Mouse (Mus musculus): Measurements from ENCODE around the gene B230104I21Rik.
A peak's percentile ranks its signal among the peaks of the same experiment; 100 is the strongest.

B230104I21Rik gene

GRCm38 (mm10) chr4:154335761-154336160 is at the start of gene B230104I21Rik:
Gene B230104I21Rik (plus strand): TSS chr4:154336127.
- DNase-seq, result no peak

- no peak for DNase-seq
Observed at GRCm38 (mm10) chr4:154293735-154294201, 42.2 kb upstream of the B230104I21Rik start.

- DNase-seq, result no peak
Observed at GRCm38 (mm10) chr4:154294262-154294731, 41.6 kb upstream of the B230104I21Rik start.

- DNase-seq, result no peak
Observed at GRCm38 (mm10) chr4:154297761-154298160, 38.2 kb upstream of the B230104I21Rik start.

GRCm38 (mm10) chr4:154299541-154300271 is 36.2 kb upstream of the B230104I21Rik start:
- no peak for DNase-seq

GRCm38 (mm10) chr4:154301466-154301881 is 34.5 kb upstream of the B230104I21Rik start, which contains the start of gene Arhgef16:
Gene Arhgef16 (minus strand): TSS chr4:154301676.
- peak; percentile 42 to 52 for DNase-seq

GRCm38 (mm10) chr4:154309131-154309530 is 26.8 kb upstream of the B230104I21Rik start:
- no peak for DNase-seq

GRCm38 (mm10) chr4:154310576-154311262 is 25.2 kb upstream of the B230104I21Rik start:
- DNase-seq, result no peak

- DNase-seq, result no peak
Observed at GRCm38 (mm10) chr4:154312143-154312812, 23.6 kb upstream of the B230104I21Rik start.

GRCm38 (mm10) chr4:154312935-154313621 is 22.8 kb upstream of the B230104I21Rik start:
- no peak for DNase-seq

DNA sequence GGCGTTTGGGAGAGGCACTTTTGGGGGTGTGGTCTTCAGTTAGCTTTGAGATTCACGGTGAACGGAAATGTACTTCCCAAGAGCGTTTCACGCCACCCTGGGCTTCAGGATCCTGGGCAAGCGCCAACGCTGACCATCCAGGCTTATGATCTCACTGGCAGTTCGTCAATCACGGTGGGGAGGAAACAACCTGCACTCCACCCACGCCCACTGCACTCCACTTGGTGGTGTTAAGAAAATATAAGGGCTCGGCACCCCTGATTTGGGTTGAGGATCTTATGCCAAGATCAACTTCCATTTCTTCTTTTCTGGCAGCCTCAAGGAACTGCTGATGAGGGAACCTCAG is 22.3 kb upstream of the B230104I21Rik start:
- DNase-seq, result no peak

- DNase-seq, result no peak
Observed at GRCm38 (mm10) chr4:154325410-154325809, 10.5 kb upstream of the B230104I21Rik start.

DNA sequence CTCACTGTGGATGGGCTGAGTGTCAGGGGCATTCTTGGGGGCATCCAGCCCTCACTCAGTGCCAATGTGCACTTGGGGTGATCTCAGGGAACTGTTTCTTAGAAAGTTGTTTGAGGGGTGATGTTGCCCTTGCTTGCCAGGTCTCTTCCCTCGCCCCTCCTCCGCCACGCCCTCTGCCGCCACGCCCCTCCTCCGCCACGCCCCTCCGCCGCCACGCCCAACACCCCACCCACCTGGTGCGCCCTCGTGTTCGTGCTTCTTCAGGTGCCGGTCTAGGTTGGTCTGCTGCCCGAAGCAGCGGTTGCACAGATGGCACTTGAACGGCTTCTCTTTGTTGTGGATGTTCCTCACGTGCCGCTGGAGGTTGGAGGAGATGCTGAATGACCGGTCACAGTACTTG is 7.5 kb upstream of the B230104I21Rik start:
- no peak for DNase-seq

DNA sequence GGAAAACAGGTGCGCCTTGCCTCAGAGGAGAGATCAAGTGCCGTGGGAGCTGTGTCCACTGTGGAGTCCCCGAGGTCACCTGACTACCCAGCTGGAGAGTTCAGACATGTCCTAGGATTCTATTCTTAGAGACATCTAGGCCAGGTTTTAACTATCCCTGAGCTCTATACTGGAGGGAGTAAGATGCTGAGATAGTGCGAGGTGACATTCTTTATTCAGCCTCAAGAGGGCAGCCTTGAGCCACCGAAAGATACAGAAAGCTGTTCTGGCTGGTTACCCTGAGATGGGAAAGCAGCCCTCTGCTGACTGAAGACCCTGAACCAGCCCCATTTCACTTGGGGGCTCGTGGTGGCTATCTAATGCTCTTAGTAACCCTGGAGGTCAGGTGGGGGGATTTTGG is 7.1 kb upstream of the B230104I21Rik start:
- DNase-seq, result peak; percentile 65 to 77

GRCm38 (mm10) chr4:154330001-154330400 is 5.9 kb upstream of the B230104I21Rik start:
- no peak for DNase-seq

- no peak for DNase-seq
Observed at GRCm38 (mm10) chr4:154331271-154331670, 4.7 kb upstream of the B230104I21Rik start.

GRCm38 (mm10) chr4:154333300-154333699 is 2.6 kb upstream of the B230104I21Rik start:
- DNase-seq, result no peak

GRCm38 (mm10) chr4:154334699-154335402 is 1.1 kb upstream of the B230104I21Rik start:
- peak; percentile 24 to 55 for DNase-seq

DNA sequence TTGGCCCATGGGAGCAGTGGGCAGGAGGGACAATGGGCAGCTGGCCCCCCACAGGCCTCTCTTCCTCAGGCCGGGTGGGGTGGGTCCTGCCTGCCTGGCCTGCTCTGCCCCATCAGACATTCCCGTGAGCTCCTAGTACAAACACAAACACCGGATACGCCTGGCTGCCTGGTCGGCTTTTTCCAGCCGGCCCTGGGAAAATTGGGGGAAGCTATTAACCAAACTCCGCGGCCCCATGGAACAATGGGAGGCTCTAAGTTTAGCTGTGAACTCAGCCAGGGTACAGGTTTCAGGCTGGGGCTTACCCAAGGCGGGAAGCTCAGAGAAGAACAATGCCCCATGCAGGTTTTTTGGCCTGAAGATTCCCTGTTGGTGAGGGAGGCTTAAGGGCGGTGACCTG is 723 bp downstream of the B230104I21Rik start:
- no peak for DNase-seq

DNA sequence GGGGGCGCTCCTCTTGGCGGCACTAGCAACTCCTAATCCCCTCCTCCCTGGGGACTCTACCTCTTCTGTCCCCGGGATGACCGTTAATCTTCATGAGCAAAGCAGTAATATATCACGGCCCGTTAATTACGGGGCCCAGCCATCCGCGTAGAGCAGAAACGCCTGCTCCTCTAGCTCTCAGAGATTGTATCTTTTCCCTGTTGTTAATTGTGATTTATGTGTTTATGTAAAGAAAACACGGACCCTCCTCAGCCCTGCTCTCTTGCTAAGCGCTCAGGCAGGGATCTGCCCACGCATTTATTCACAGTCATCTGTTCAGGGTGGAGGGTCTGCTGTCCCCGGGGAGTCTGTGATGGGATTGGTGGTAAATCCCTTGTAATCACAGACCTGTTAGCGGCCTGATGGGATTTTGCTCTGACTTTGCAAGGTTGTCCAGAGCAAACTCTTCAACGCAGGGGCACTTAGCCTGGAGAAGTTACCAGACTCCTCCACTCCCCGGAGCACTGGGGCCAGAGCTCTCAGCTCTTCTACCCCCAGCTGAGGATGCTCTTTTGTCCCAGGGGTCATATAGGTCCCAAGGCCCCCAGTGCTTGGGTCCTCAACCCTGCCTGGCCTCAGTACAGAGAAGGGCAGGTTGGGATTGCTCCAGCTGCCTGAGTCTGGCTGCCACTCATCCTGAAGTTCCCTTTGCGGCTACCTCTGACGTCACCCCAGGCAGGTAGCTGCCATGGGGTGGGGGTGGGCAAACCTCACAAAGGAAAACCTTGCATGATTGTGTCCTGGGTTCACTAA is 11.0 kb downstream of the B230104I21Rik start:
- DNase-seq, result no peak

DNA sequence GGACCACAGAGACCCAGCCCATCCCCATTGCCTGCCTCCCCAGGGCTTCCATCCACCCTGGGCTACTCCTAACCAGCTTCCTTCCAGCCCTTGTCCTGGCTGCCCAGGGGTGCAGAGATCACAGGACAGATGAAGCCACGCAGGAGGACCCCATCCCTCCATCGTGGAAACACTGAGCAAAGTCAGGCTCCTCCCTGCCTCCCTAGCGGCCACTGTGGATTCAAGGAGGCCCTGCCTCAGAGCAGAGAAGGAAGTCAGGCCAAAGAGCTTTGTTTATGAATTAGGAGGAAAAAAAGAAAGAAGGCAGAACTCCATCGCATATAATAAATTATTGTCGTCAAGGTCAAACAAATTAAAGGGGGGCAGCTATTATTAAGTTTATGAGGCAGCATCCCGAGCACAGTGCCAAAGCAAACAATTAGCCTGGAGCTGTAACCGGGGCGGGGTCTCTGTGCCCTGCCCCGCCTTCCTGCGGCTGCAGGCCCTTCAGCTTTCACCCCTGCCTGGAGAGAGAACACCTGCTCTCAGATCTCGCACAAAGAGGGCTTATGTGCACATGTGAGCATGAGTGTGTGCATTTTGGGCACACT is 12.4 kb downstream of the B230104I21Rik start:
- DNase-seq, result no peak
